Mouse (Mus musculus) erythroblast, embryonic 14.5 days (primary cell): ENCODE measurements around the gene Prdm12.

Source experiments
- GATA1 ChIP-seq: IDR thresholded peaks from 2 replicates; pipeline ENCODE4 v1.6.1; 2012; ENCODE audit warnings: low read length, inconsistent platforms, mixed read lengths
- TAL1 ChIP-seq: IDR thresholded peaks from 3 replicates; pipeline ENCODE4 v1.6.1; 2012; ENCODE audit warnings: low read length, inconsistent platforms, mixed read lengths

- TF ChIP-seq GATA1 = no peak
- TF ChIP-seq TAL1 = no peak
Measured at GRCm38 (mm10) chr2:31703226-31703625, 63.4 kb downstream of the Prdm12 start.
